Mouse (Mus musculus): ENCODE data around the gene Sacs. TPM values are rescaled to one million over a fixed set of nuclear protein-coding genes. Genes with fewer than 3 reads are reported as not detected.
A peak's percentile ranks its signal among the peaks of the same experiment; 100 is the strongest.

Gene Sacs
- total and polyA plus RNA-seq, 2 experiments from 2014 or later: 2.8 to 29.5 TPM

- TF ChIP-seq EP300 (IDR thresholded peaks at IDR 0.05; ENCODE audit: low read depth) (no peak; the same call in 1 of the 2 replicates), CTCF (IDR thresholded peaks at IDR 0.05; ENCODE audit: low read depth) (peak; percentile 31; the same call in 1 of the 2 replicates)
- DNase-seq (ENCODE audit: low spot score) (peak; percentile 81), ATAC-seq (ENCODE audit: insufficient read depth, low read depth) (peak; percentile 45)
- H3K36me3 ChIP-seq (replicated peaks; ENCODE audit: control insufficient read depth, insufficient read depth, low read length): no peaks in the 10 kb centered on the region
- peaks cover 12% of the 10 kb centered on the region for H3K4me1 ChIP-seq (ENCODE audit: control insufficient read depth, insufficient read depth)
- under 1% methylated on average over 37 of the region's 37 CpGs for WGBS
- H3K9ac ChIP-seq (replicated peaks; ENCODE audit: low read depth, low read length): peak overlapping the region; percentile 82
- peak overlapping the region; percentile 96 for H3K4me3 ChIP-seq (ENCODE audit: low read depth, low read length)
- H3K9me3 ChIP-seq (replicated peaks; ENCODE audit: control insufficient read depth, low read length): no peaks in the 10 kb centered on the region
- H3K27me3 ChIP-seq (ENCODE audit: control insufficient read depth, insufficient read depth, low read length): no peaks in the 10 kb centered on the region
- H3K4me2 ChIP-seq (ENCODE audit: low read depth, low read length): peak overlapping the region; percentile 88
- H3K27ac ChIP-seq (ENCODE audit: low read depth): peak overlapping the region; percentile 97
These were observed 35.0 kb downstream of the Sacs start for GRCm38 (mm10) chr14:61173229-61173628.

GRCm38 (mm10) chr14:61191904-61192303, 53.6 kb downstream of the Sacs start:
- WGBS: 85% methylated on average over 7 of the region's 7 CpGs
- Histone ChIP-seq H3K36me3 (replicated peaks; ENCODE audit: control insufficient read depth, insufficient read depth, low read length) (peaks cover 59% of the 10 kb centered on the region), H3K27me3 (ENCODE audit: control insufficient read depth, insufficient read depth, low read length) (no peaks in the 10 kb centered on the region), H3K4me3 (ENCODE audit: low read depth, low read length) (no peak overlapping the region), H3K27ac (ENCODE audit: low read depth) (no peak overlapping the region), H3K9me3 (replicated peaks; ENCODE audit: control insufficient read depth, low read length) (no peaks in the 10 kb centered on the region), H3K9ac (replicated peaks; ENCODE audit: low read depth, low read length) (no peak overlapping the region), H3K4me1 (ENCODE audit: control insufficient read depth, insufficient read depth) (no peaks in the 10 kb centered on the region), H3K4me2 (ENCODE audit: low read depth, low read length) (no peak overlapping the region)
- TF ChIP-seq EP300 (IDR thresholded peaks at IDR 0.05; ENCODE audit: low read depth): no peak
- no peak for TF ChIP-seq CTCF (IDR thresholded peaks at IDR 0.05; ENCODE audit: low read depth)
- ATAC-seq (ENCODE audit: insufficient read depth, low read depth) (no peak), DNase-seq (ENCODE audit: low spot score) (no peak)

GRCm38 (mm10) chr14:61192326-61192725, 54.1 kb downstream of the Sacs start:
- no peak for ATAC-seq (ENCODE audit: insufficient read depth, low read depth)
- no peak for DNase-seq (ENCODE audit: low spot score)
- 81% methylated on average over 10 of the region's 10 CpGs for WGBS
- Histone ChIP-seq H3K4me3 (ENCODE audit: low read depth, low read length) (no peak overlapping the region), H3K36me3 (replicated peaks; ENCODE audit: control insufficient read depth, insufficient read depth, low read length) (peaks cover 63% of the 10 kb centered on the region), H3K4me1 (ENCODE audit: control insufficient read depth, insufficient read depth) (no peaks in the 10 kb centered on the region), H3K27me3 (ENCODE audit: control insufficient read depth, insufficient read depth, low read length) (no peaks in the 10 kb centered on the region), H3K9me3 (replicated peaks; ENCODE audit: control insufficient read depth, low read length) (no peaks in the 10 kb centered on the region), H3K9ac (replicated peaks; ENCODE audit: low read depth, low read length) (no peak overlapping the region), H3K27ac (ENCODE audit: low read depth) (no peak overlapping the region), H3K4me2 (ENCODE audit: low read depth, low read length) (no peak overlapping the region)
- TF ChIP-seq CTCF (IDR thresholded peaks at IDR 0.05; ENCODE audit: low read depth): no peak
- no peak for TF ChIP-seq EP300 (IDR thresholded peaks at IDR 0.05; ENCODE audit: low read depth)

GRCm38 (mm10) chr14:61194416-61194815, 56.2 kb downstream of the Sacs start:
- Histone ChIP-seq H3K4me2 (ENCODE audit: low read depth, low read length) (no peak overlapping the region), H3K27me3 (ENCODE audit: control insufficient read depth, insufficient read depth, low read length) (no peaks in the 10 kb centered on the region), H3K4me3 (ENCODE audit: low read depth, low read length) (no peak overlapping the region), H3K36me3 (replicated peaks; ENCODE audit: control insufficient read depth, insufficient read depth, low read length) (peaks cover 67% of the 10 kb centered on the region), H3K9me3 (replicated peaks; ENCODE audit: control insufficient read depth, low read length) (no peaks in the 10 kb centered on the region), H3K9ac (replicated peaks; ENCODE audit: low read depth, low read length) (no peak overlapping the region), H3K4me1 (ENCODE audit: control insufficient read depth, insufficient read depth) (no peaks in the 10 kb centered on the region), H3K27ac (ENCODE audit: low read depth) (no peak overlapping the region)
- WGBS: 89% methylated on average over 4 of the region's 4 CpGs
- ATAC-seq (ENCODE audit: insufficient read depth, low read depth) (no peak), DNase-seq (ENCODE audit: low spot score) (no peak)
- no peak for TF ChIP-seq EP300 (IDR thresholded peaks at IDR 0.05; ENCODE audit: low read depth)
- TF ChIP-seq CTCF (IDR thresholded peaks at IDR 0.05; ENCODE audit: low read depth): no peak

GRCm38 (mm10) chr14:61210111-61210510, 71.9 kb downstream of the Sacs start:
- ATAC-seq (ENCODE audit: insufficient read depth, low read depth) (no peak), DNase-seq (ENCODE audit: low spot score) (no peak)
- no peaks in the 10 kb centered on the region for H3K27me3 ChIP-seq (ENCODE audit: control insufficient read depth, insufficient read depth, low read length)
- whole genome bisulfite sequencing: 77% methylated on average over 5 of the region's 5 CpGs
- no peak overlapping the region for H3K27ac ChIP-seq (ENCODE audit: low read depth)
- no peak overlapping the region for H3K4me3 ChIP-seq (ENCODE audit: low read depth, low read length)
- H3K4me1 ChIP-seq (ENCODE audit: control insufficient read depth, insufficient read depth): no peaks in the 10 kb centered on the region
- H3K9ac ChIP-seq (replicated peaks; ENCODE audit: low read depth, low read length): no peak overlapping the region
- 0 out of 2 replicates have a peak, but pooled peaks cover 4% of the 10 kb centered on the region for H3K9me3 ChIP-seq (replicated peaks; ENCODE audit: control insufficient read depth, low read length)
- no peak overlapping the region for H3K4me2 ChIP-seq (ENCODE audit: low read depth, low read length)
- no peak for TF ChIP-seq EP300 (IDR thresholded peaks at IDR 0.05; ENCODE audit: low read depth)
- TF ChIP-seq CTCF (IDR thresholded peaks at IDR 0.05; ENCODE audit: low read depth): no peak
- peaks cover 84% of the 10 kb centered on the region for H3K36me3 ChIP-seq (replicated peaks; ENCODE audit: control insufficient read depth, insufficient read depth, low read length)

GRCm38 (mm10) chr14:61211754-61212153, 73.5 kb downstream of the Sacs start:
- H3K9me3 ChIP-seq (replicated peaks; ENCODE audit: control insufficient read depth, low read length): no peaks in the 10 kb centered on the region
- H3K4me2 ChIP-seq (ENCODE audit: low read depth, low read length): no peak overlapping the region
- TF ChIP-seq EP300 (IDR thresholded peaks at IDR 0.05; ENCODE audit: low read depth) (no peak), CTCF (IDR thresholded peaks at IDR 0.05; ENCODE audit: low read depth) (no peak)
- H3K36me3 ChIP-seq (replicated peaks; ENCODE audit: control insufficient read depth, insufficient read depth, low read length): peaks cover 67% of the 10 kb centered on the region
- no peak overlapping the region for H3K27ac ChIP-seq (ENCODE audit: low read depth)
- no peak for DNase-seq (ENCODE audit: low spot score)
- no peak overlapping the region for H3K4me3 ChIP-seq (ENCODE audit: low read depth, low read length)
- H3K9ac ChIP-seq (replicated peaks; ENCODE audit: low read depth, low read length): no peak overlapping the region
- H3K27me3 ChIP-seq (ENCODE audit: control insufficient read depth, insufficient read depth, low read length): no peaks in the 10 kb centered on the region
- 81% methylated on average over 6 of the region's 6 CpGs for WGBS
- no peak for ATAC-seq (ENCODE audit: insufficient read depth, low read depth)
- H3K4me1 ChIP-seq (ENCODE audit: control insufficient read depth, insufficient read depth): no peaks in the 10 kb centered on the region
